Comparison of ENCODE assay signal across 11 mouse cellular contexts in the genomic region with DNA sequence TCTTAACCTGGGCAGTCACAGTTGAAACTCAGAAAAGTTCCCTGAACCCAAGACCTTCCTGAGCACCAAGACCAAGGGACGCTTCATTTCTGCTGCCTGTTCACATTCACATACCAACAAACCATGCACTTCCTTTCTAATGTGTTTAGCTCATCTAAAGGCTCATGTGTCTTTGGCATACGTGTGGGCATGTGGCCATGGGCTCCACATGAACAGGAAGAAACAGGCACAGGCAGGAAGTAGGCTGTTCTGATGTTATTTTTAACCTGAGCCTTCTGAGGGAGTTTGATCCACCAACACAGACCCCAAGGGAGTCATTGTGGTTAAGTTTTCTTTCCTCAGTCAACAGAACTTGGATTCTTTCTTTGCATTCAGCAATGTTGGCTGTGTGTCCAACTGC.
A peak's percentile ranks its signal among the peaks of the same experiment; 100 is the strongest.
DNase-seq lines count a peak whose midpoint lies in the region; ATAC-seq and TF ChIP-seq lines count a peak whose summit lies in the region.
"Had no signal": no experiment of that assay in that cellular context is flagged by ENCODE, and none has a peak within 500 bp of the region (broad histone marks: within the 10 kb centered on the region; RNA-seq: fewer than 3 reads in every experiment).

No protein-coding gene starts in this region.

- no peaks in the 10 kb centered on the region for H3K4me1 ChIP-seq in liver, embryonic 16.5 days (ENCODE audit: control insufficient read depth, low read depth, low read length)
- no peaks in the 10 kb centered on the region for H3K4me1 ChIP-seq in liver, embryonic 11.5 days (replicated peaks; ENCODE audit: control insufficient read depth, insufficient read depth, low read length)
- H3K4me1 ChIP-seq in CH12.LX (ENCODE audit: control insufficient read depth in 1 of 2, insufficient read depth in 2 of 2): peaks cover 3 to 12% of the 10 kb centered on the region in 2 experiments
- H3K4me1 ChIP-seq: heart, embryonic 12.5 days; lung, embryonic 15.5 days had no signal

- no peak for TF ChIP-seq RAD21 in CH12.LX (IDR thresholded peaks at IDR 0.05; ENCODE audit: low read depth, low read length)

- TF ChIP-seq CTCF in CH12.LX (conservative IDR thresholded peaks at IDR 0.05 in 1 of 2, IDR thresholded peaks at IDR 0.05 in 1 of 2; ENCODE audit: low read depth in 2 of 2, low read length in 2 of 2): no peak

- no peak for DNase-seq in liver, embryonic 11.5 days (ENCODE audit: low spot score)
- DNase-seq in CH12.LX (ENCODE audit: extremely low read depth): no peak
- DNase-seq in thymus, postnatal 0 days (ENCODE audit: low spot score): peak; percentile 85
- no peak for DNase-seq in layer of hippocampus, adult 11-12 months (ENCODE audit: low spot score)
- no peak for DNase-seq in ovary, postnatal 14 days (ENCODE audit: low spot score)
- DNase-seq: cerebellum, adult 9-11 months had no signal

- ATAC-seq in liver, embryonic 16.5 days (ENCODE audit: low read depth): peak; percentile 32; the same call in 1 of the 2 replicates
- no peak for ATAC-seq in liver, embryonic 11.5 days (replicated peaks; ENCODE audit: low FRiP score)
- ATAC-seq in granulocyte monocyte progenitor cell, adult 5-6 weeks (replicated peaks; ENCODE audit: poor library complexity, severe bottlenecking): peak; percentile 69
- ATAC-seq: hindbrain, embryonic 16.5 days had no signal

- H3K36me3 ChIP-seq in liver, embryonic 16.5 days (ENCODE audit: control insufficient read depth, insufficient read depth): no peaks in the 10 kb centered on the region
- no peaks in the 10 kb centered on the region for H3K36me3 ChIP-seq in liver, embryonic 11.5 days (ENCODE audit: control insufficient read depth, insufficient read depth, low read length)
- H3K36me3 ChIP-seq in CH12.LX (replicated peaks in 1 of 2; ENCODE audit: control insufficient read depth in 1 of 2, insufficient read depth in 1 of 2, low read length in 1 of 2): no peaks in the 10 kb centered on the region
- H3K36me3 ChIP-seq: heart, embryonic 12.5 days; lung, embryonic 15.5 days had no signal

- H3K27ac ChIP-seq in liver, embryonic 16.5 days (ENCODE audit: low read length): no peak overlapping the region
- H3K27ac ChIP-seq in liver, embryonic 11.5 days (ENCODE audit: low read depth, low read length): no peak overlapping the region
- H3K27ac ChIP-seq in CH12.LX (ENCODE audit: insufficient read depth, low read depth): no peak overlapping the region
- H3K27ac ChIP-seq: lung, embryonic 15.5 days had no signal

- TF ChIP-seq EP300 in CH12.LX (IDR thresholded peaks at IDR 0.05; ENCODE audit: low read length): no peak

- 18% methylated on average over 2 of the region's 2 CpGs for WGBS in liver, embryonic 16.5 days (ENCODE audit: insufficient replicate concordance)
- 41% methylated on average over 2 of the region's 2 CpGs for WGBS in liver, embryonic 11.5 days

- no peak overlapping the region for H3K9ac ChIP-seq in liver, embryonic 16.5 days (ENCODE audit: low read depth, low read length)
- H3K9ac ChIP-seq in liver, embryonic 11.5 days (ENCODE audit: low read depth, low read length): no peak overlapping the region
- H3K9ac ChIP-seq in CH12.LX (ENCODE audit: insufficient read depth, low read depth): no peak overlapping the region
- H3K9ac ChIP-seq: heart, embryonic 12.5 days; lung, embryonic 15.5 days had no signal

- H3K79me2 ChIP-seq in CH12.LX (replicated peaks; ENCODE audit: control insufficient read depth, extremely low read depth, insufficient read depth, poor library complexity, severe bottlenecking): no peaks in the 10 kb centered on the region

- TF ChIP-seq POLR2A in CH12.LX (IDR thresholded peaks at IDR 0.05; ENCODE audit: low read depth, low read length): no peak

- no peaks in the 10 kb centered on the region for H3K27me3 ChIP-seq in liver, embryonic 16.5 days (ENCODE audit: control insufficient read depth, insufficient read depth, low read depth, low read length)
- H3K27me3 ChIP-seq in liver, embryonic 11.5 days (replicated peaks; ENCODE audit: control insufficient read depth, insufficient read depth, low read length): no peaks in the 10 kb centered on the region
- no peaks in the 10 kb centered on the region for H3K27me3 ChIP-seq in CH12.LX (replicated peaks)
- H3K27me3 ChIP-seq: heart, embryonic 12.5 days; lung, embryonic 15.5 days had no signal

- H3K9me3 ChIP-seq in liver, embryonic 16.5 days (replicated peaks; ENCODE audit: control insufficient read depth, low read length): no peaks in the 10 kb centered on the region
- no peaks in the 10 kb centered on the region for H3K9me3 ChIP-seq in liver, embryonic 11.5 days (ENCODE audit: control insufficient read depth, low read length)
- no peaks in the 10 kb centered on the region for H3K9me3 ChIP-seq in CH12.LX (replicated peaks; ENCODE audit: low read length)
- H3K9me3 ChIP-seq: heart, embryonic 12.5 days; lung, embryonic 15.5 days had no signal

- H3K4me2 ChIP-seq in liver, embryonic 16.5 days (ENCODE audit: low read depth, low read length): no peak overlapping the region
- no peak overlapping the region for H3K4me2 ChIP-seq in liver, embryonic 11.5 days
- peak overlapping the region; percentile 23; the same call in 1 of the 2 replicates for H3K4me2 ChIP-seq in CH12.LX (ENCODE audit: insufficient read depth, low read depth, poor library complexity, severe bottlenecking)
- H3K4me2 ChIP-seq: heart, embryonic 12.5 days; lung, embryonic 15.5 days had no signal

- dilution Hi-C loops in CH12.LX (cut with MboI; ENCODE audit: extremely low pct_ligation_motif_present, extremely low pct_unique_long_range_greater_than_20kb, low sequenced_read_pairs): no loop called here

- no peak overlapping the region for H3K4me3 ChIP-seq in liver, embryonic 16.5 days (ENCODE audit: low read depth, low read length)
- H3K4me3 ChIP-seq in liver, embryonic 11.5 days (ENCODE audit: low read depth, low read length): no peak overlapping the region
- H3K4me3 ChIP-seq in CH12.LX (replicated peaks in 1 of 3; ENCODE audit: low read depth in 2 of 3, low read length in 2 of 3, poor library complexity in 1 of 3): no peak overlapping the region
- H3K4me3 ChIP-seq: heart, embryonic 12.5 days; lung, embryonic 15.5 days had no signal

- in situ Hi-C loops in CH12.LX (cut with MboI; ENCODE audit: low pct_ligation_motif_present, low pct_unique_long_range_greater_than_20kb, low sequenced_read_pairs): no loop called here

TF ChIP-seq in CH12.LX, 34 proteins besides CTCF, POLR2A, EP300 and RAD21:
- TF ChIP-seq USF1 (IDR thresholded peaks at IDR 0.05; ENCODE audit: low read depth, low read length) (no peak), RCOR1 (conservative IDR thresholded peaks at IDR 0.05; ENCODE audit: low read depth, low read length) (no peak), HCFC1 (IDR thresholded peaks at IDR 0.05; ENCODE audit: low read depth, low read length) (no peak), MEF2A (IDR thresholded peaks at IDR 0.05; ENCODE audit: borderline replicate concordance, low read depth, low read length) (0 out of 2 replicates have a peak, but pooled peaks have one; percentile 15)
